Mouse (Mus musculus): Measurements from ENCODE around the gene Ptprm. TPM values are rescaled to one million over a fixed set of nuclear protein-coding genes. Genes with fewer than 3 reads are reported as not detected.

The Ptprm gene
- total RNA-seq, 2 experiments from 2014 or later = 42.0 to 44.5 TPM

DNA sequence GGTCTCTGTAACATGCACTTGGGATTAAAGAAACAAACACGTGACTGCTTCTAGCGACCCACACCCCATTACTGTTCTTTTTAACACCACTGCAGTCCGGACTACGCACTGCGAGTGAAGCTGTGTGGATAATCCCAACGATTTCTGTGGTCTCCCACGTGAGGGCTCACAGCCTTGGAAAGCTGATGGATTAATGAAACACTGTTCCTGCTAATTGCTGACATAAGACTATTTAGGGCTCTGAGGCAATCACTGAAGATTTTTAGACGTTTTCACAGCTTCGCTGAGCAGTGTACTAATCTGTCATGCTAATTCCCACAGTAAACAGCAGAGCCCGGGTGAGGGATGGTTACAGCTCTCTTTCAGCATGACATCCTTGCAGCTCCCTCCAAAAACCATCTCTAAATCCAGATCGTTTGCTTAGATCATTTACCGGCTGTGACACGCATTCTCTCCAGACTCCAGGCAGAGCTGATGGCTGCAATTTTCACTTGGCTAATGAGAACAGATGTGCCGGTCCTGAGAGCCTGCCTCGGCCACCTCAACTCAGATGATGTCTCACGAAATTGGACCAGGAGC, 63.5 kb downstream of the Ptprm start:
- DNase-seq (ENCODE audit: low spot score in 2 of 2) = no peak

GRCm38 (mm10) chr17:67287501-67287900, 66.8 kb downstream of the Ptprm start:
- DNase-seq (ENCODE audit: low spot score in 2 of 2) = no peak

DNA sequence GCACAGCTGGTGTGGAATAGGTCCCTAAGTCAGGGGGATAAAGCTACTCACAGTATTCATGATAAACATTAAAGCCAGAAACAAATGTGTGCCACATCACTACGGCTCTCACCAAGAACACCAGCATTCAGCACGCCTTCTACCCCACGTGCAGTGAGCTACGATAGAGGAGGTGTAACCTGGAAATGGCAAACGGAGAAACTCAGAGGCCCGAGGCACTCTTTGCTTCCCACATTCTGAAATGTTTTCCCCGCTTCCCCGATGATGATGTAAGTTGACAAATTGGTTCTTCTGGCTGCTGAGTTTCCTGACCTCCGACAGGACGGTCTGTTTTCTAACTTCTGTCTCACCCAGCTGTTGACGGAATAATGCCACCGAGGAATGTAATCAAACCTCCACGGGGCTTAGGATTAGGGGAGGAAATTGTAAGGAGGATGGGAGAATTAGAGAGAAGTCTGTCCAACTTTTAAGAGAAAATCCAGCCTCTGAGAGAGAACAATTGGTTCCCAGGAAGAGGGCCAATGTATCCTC, 72.6 kb downstream of the Ptprm start:
- DNase-seq (ENCODE audit: low spot score in 2 of 2) = no peak

DNA sequence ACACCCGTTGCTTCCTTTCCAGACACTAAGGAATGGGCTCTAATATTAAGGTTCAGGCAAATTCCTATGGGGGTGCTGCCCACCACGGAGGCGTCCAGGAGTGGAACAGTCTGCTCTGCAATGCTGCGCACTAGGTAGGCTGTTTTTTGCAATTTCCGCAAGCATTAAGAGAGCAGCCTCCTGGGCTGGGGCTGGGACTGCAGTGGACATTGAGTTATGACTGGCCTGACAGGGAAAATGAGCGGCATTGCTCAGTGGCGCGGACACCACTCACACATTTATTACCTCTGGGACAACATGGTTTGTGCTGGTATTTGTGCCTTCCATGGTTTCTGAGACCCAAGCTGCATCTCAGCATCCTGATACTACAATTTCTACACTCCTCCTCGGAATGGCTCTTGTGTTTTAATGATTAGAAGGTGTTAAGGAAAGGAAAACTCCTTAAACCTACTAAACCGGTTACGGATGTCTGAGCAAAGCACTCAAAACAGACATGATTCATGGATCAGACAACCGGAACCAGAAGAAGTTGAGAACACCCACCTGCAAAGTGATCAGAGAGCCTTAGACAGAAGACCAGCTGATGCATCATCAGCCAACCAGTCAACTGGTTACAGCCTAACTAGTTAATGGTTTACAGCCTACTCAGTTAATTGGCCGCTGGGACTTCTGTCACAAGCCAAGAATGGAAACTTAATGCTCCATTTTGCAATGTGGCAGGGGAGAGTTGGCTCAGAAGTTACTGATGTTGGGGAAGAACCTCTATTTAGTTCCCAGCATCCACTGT, 76.9 kb downstream of the Ptprm start:
- no peak for DNase-seq (ENCODE audit: low spot score in 2 of 2)

GRCm38 (mm10) chr17:67274531-67275094, 79.6 kb downstream of the Ptprm start:
- DNase-seq (ENCODE audit: low spot score in 2 of 2) = peak; percentile 7 to 19

GRCm38 (mm10) chr17:67272928-67273327, 81.3 kb downstream of the Ptprm start:
- DNase-seq (ENCODE audit: low spot score in 2 of 2) = no peak

DNA sequence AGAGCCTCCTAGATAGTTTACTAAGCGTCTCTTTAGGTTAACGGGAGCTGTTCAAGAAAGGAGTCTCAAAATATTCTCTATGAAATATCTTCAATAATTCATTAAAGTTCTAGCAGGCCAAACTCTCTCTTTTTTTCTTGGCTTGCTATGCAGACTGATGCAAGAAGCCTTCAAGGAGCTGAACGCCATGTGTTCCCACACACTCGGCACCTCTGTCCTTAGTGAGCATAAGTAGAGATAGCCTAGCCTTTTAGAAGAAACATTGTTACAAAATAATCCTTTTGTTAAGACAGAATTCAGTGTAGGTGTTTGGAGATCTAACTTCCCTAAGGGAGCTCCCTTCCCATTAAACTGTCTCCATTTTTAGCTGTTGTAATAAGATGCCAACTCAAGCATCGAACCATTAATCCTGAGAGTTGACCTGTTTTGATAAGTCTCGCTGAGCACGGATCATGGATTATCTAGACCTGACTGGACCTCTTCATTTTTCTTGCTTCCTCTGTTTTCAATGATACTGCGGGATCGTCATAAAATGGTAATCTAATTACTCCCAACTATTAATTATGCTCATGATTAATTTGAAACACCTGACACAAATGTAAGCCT, 85.7 kb downstream of the Ptprm start:
- no peak for DNase-seq (ENCODE audit: low spot score in 2 of 2)

GRCm38 (mm10) chr17:67266270-67266669, 88.0 kb downstream of the Ptprm start:
- no peak for DNase-seq (ENCODE audit: low spot score in 2 of 2)

- DNase-seq (ENCODE audit: low spot score in 2 of 2) = no peak
Observed at GRCm38 (mm10) chr17:67265520-67265919, 88.7 kb downstream of the Ptprm start.

- no peak for DNase-seq (ENCODE audit: low spot score in 2 of 2)
Observed at GRCm38 (mm10) chr17:67264716-67265115, 89.5 kb downstream of the Ptprm start.

DNA sequence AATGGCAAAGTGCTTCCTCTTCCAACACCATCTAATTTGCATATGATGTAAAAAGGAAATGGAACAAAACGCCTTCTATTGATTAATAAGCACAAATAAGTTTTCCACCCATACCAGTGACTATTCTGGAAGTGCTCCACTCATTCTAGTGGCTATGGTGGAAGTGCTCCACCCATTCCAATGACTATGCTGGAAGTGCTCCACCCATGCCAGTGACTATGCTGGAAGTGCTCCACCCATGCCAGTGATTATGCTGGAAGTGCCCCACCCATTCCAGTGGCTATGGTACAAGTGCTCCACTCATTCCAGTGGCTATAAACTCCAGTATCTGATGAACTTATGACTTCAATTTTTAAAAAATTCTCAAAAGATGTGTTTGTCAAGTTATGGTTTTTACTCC, 91.2 kb downstream of the Ptprm start:
- no peak for DNase-seq (ENCODE audit: low spot score in 2 of 2)

DNA sequence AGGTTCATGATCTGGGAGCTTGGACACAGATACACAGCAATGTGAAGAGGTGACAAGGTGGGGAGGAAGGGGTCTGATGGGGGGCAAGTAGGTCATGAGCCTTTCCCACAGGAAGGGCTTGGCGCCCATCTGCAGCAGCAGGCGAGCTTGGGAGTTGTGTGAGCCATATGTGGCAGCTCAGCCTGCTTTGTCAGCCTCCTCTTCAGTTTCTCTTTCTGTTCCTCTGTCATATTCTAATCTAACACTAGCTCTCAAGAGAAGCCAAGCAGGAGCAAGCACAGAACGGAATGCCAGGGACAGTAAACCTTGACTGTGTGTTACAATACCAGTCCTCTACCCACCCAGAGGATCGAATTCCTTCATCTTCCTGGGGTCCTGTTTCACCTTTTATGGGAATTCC, 94.2 kb downstream of the Ptprm start:
- DNase-seq (ENCODE audit: low spot score in 2 of 2) = no peak

GRCm38 (mm10) chr17:67257780-67258179, 96.5 kb downstream of the Ptprm start:
- no peak for DNase-seq (ENCODE audit: low spot score in 2 of 2)

DNA sequence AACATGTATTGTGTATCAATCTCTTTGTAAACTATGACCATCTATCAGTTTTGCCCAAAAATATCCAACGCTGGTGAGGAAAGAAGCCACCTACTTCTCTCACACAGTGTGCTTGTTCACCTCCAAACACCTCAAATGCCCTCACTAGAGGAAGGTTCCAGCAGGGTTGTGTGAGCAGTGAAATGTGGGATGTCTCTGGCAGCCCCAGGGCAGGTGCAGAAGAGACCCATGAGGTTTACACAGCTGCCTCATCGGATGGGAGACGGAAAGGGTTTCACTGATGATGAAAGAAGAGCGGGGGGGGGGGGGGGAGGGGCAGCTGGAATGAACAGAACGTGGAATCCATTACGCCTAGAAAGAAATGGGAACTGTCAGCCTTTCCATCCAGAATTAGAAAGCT, 98.1 kb downstream of the Ptprm start:
- no peak for DNase-seq (ENCODE audit: low spot score in 2 of 2)

- no peak for DNase-seq (ENCODE audit: low spot score in 2 of 2)
Observed at GRCm38 (mm10) chr17:67253445-67253844, 100.8 kb downstream of the Ptprm start.

DNA sequence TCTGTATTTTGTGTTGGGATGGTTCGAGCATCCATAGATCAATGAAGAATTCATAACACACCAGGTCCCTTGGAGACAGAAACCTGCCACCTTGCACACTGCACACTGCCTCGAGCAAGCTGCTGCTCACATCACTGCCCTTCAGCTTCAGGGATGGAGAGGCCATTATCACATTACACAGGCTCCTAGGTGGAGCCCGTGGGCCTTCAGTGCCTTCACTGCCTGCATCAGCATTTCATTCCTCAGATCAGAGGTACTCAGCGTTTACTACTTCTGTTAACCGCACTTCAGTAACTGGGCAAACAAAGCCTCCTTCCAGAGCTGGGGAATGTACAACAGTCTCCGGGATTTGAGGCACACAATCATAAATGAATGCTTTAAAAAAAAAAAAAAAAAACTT, 101.3 kb downstream of the Ptprm start:
- DNase-seq (ENCODE audit: low spot score in 2 of 2) = no peak

- no peak for DNase-seq (ENCODE audit: low spot score in 2 of 2)
Observed at GRCm38 (mm10) chr17:67245273-67245875, 108.9 kb downstream of the Ptprm start.

GRCm38 (mm10) chr17:67242774-67243495, 111.3 kb downstream of the Ptprm start:
- no peak for DNase-seq (ENCODE audit: low spot score in 2 of 2)

DNA sequence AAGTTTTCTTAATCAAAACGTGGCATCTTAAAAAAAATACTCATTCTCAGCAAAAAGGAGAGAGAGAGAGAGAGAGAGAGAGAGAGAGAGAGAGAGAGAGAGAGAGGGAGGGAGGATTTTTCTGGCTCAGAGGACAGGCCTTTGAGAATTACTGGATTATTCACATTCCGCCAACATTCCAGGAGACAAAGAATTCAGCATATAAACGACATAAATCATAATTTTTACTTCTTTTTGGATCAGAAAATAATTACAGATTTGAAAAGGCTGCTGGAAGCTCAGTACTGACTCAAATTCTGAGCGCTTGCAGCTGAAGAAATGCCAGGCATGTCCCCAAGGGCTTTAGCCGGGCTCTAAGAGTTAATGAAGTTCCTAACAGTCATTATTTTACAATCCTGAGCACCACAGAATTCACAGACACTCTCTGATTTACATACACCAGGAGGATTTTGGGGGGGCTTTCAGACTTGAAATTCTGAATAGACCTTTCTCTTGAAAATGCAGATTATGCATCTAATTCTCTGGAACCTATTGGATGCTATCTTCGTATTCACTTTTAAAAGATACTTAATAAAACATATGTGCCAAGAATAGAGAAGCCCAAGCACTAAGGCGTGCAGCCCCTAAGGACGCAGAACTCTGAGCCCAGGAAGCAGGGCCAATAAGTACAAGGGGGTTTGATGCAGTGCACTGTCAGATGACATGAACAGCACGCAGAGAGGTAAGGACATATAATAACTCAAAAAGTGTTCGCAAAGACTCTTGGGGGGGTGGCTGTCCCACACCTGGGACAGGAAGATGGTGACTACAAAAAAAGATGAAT, 112.1 kb downstream of the Ptprm start:
- DNase-seq (ENCODE audit: low spot score in 2 of 2) = no peak

- DNase-seq (ENCODE audit: low spot score in 2 of 2) = no peak
Observed at GRCm38 (mm10) chr17:67238866-67239265, 115.4 kb downstream of the Ptprm start.

All from adrenal gland, postnatal 4 days (tissue).